Mouse (Mus musculus) large intestine, adult 2 months (tissue): ENCODE results near the gene Chchd5. TPM values are rescaled to one million over a fixed set of nuclear protein-coding genes. Genes with fewer than 3 reads are reported as not detected.

ENCODE experiments used
- DNase-seq: peaks from one replicate; pipeline ENCODE4 v3.0.0-alpha.2; 2012; ENCODE audit warnings: low read depth, low spot score
- WGBS: fragments of 180-500 bp; shearing (Covaris S2); methylation state at CpG from one replicate; pipeline ENCODE4 v1.1.7; 2018; 5-methylcytosine and 5-hydroxymethylcytosine counted together
- polyA plus RNA-seq: library from polyadenylated mRNA; depleted of rRNA; stranded (reverse); fragments of >200 nt; gene quantifications from 2 replicates; pipeline ENCODE4 v1.2.3, GENCODE M21; 2012; rRNA removed

The Chchd5 gene
- polyA plus RNA-seq, result 21.6 and 21.7 TPM in 2 replicates

DNA sequence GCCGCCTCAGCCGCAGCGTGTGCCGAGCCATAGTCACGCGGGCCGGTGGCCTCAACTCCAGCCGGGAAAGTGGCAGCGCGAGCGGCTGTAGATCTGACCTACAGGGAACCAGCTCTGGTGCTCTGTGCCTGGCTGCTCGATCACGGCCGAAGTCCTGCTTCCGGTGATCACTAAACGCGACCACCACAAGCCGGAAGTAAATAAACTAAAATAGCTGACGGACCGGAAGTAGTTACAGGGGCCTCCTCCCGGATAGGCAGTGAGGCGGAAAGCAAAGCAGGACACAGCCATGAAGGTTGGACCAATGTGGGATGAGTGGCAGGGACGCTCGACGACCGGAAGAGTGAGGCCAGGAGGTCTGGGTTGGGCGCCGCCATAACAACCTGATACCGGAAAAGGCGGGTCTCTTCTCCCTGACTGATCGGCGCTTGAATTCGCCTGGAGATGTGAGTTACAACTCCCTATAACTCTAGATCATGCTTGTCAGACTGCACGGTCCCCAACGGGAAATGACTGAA is at the start of gene Chchd5:
Gene Chchd5, plus strand, starts transcription at position 289 of the 518 bp plus-strand sequence.
- WGBS, result under 1% methylated on average over 35 of the region's 35 CpGs
- DNase-seq, result peak; percentile 86

DNA sequence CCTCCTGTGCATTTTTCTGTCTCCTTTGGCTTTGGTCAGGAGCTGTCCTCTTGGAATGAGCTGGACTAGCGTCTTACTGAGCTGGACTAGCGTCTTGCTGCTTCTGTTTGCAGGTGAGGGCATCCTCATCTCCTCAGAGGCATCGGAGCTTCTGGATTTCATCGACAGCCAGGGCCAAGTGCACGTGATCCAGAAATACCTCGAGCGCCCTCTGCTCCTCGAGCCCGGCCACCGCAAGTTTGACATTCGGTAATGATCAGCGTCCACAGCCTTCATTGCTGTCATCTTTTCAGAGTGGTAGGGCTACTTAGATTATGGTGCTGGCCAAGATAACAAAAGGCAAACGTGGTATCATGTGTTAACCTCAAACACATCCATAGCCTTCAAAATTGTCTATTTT is 48.4 kb upstream of the Chchd5 start:
- no peak for DNase-seq
- 70% methylated on average over 13 of the region's 13 CpGs for WGBS

DNA sequence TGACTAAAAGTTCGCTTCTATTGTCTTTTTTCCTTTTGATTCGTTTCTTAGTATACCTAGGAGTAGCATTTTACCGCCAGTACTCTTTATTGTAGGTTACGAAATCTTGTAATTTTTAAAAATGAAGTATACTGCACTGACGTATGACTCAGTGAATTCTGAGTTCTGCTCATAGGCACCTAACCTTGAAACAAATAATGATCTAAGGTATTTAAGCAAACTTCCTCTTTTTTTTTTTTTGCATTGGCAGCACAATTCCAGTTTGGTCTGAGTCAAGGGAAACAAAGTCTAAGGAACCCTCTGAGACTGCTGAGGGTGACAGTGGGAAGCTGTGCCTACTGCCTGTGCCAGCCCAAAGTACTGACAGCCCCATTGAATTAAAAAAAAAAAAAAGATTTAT is 46.0 kb upstream of the Chchd5 start:
- 85% methylated on average over 5 of the region's 5 CpGs for WGBS
- no peak for DNase-seq

DNA sequence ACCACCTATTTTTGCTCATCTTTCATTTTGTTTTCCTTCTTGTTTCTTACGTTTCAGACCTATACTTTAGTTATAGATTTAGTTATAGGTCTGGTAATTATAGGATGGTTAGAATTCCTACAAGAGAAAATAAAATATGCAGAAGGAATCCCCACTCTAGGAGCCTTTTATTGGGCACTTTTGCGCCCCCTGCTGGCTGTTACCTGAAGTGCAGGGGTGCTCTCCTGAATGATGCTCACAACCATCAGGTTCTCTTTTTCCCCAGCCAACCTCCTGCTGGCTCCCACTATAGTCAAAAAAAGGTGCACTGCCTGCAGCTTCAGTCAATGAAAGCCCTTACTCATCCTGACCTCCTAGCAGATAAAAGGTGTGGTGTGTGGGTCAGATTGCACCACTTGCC is 44.5 kb upstream of the Chchd5 start:
- no peak for DNase-seq
- WGBS, result 76% methylated on average over 2 of the region's 2 CpGs

DNA sequence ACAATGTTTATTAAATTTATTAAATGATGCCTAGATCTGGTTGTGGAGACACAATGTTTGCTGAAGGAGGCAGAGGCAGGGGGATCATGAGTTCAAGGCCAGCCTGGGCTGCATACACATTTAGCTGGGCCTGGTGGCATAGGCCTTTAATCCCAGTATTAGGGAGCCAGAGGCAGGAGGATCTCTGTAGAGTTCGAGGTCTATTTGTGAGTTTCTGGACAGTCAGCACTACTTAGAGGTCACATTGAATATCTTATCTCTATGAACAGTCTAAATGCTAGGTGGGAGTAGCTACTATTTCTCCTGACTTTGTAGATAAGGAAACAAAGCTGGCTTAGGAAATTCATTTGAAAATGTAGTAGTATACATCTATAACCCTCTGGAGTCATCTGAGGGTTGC is 42.0 kb upstream of the Chchd5 start:
- 93% methylated on average over 1 of the region's 1 CpGs for WGBS
- DNase-seq, result no peak

DNA sequence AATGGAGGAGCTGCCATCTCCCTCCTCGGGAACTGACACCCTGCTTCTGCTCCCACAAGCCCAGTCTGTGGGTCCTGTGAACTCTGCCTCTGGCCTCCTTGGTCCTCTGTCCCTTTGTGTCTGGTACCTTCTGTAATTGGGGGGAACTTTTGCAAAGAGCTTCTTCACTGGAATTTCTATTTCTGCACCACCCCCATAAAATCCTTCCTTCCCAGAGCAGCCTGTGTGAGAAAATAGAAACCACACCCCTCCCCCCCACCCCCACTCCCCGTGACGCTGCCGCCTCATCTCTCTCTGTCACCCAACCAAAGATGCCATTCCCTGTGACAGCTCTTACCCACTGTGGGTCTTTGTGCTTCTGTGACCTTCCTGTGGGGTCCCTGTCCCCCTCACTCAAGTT is 39.1 kb upstream of the Chchd5 start:
- WGBS, result 82% methylated on average over 4 of the region's 4 CpGs
- no peak for DNase-seq

DNA sequence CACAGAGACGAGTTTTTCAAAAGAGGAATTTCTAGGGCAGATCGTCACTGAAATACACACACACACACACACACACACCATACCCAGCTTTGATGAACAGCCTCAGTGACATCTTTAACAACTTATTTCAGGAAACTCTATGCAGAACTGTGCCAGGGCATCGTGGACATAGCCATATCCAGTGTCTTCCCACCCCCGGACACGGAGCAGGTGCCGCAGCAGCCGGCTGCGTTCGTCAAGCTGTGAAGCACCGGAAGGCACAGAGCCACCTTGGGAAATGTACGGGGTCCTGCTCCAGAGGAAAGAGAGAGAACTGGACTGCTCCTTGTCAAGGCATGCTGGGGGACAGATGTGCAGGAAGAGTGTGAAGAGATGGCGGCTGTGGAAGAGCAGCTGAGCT is 36.7 kb upstream of the Chchd5 start:
- WGBS, result 90% methylated on average over 12 of the region's 12 CpGs
- DNase-seq, result no peak

DNA sequence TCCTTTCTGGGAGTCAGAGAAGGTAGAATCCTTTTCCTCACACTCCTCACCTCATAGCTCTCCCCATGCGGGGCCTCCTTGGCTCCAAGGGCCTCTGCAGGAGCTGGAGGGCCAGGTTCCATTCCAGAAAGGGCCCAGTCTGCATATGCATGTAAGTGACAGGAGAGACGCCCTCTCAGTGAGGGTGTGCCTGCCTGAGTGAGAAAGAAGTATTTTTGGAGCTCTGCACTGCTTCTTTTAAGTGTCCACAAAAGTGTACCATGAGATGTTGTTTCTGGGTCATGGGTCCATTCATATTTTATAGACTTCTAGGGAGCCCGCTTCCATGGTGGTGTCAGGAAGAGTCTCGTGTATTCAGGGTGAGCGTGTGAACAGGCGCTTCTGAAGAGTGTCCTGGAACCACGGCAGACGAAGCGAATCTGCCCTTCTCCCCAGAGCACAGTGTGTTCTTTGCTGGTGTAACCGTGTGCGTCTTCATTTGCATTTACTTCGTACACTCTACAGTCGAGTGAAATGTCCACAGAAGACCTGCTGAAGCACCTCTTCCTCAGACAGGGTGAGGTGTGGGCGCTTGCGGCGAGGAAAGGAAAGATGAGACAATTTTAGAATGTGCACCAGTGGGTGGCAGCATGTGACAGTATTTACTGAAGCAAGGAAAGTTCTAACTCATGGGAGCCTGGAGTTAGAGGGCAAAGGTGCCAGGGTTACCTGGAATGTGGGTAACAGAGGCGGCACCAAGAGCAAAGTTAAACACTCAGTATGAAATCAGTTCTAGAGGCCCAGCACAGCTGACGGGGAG is 35.4 kb upstream of the Chchd5 start:
- no peak for DNase-seq
- WGBS, result 87% methylated on average over 18 of the region's 18 CpGs

DNA sequence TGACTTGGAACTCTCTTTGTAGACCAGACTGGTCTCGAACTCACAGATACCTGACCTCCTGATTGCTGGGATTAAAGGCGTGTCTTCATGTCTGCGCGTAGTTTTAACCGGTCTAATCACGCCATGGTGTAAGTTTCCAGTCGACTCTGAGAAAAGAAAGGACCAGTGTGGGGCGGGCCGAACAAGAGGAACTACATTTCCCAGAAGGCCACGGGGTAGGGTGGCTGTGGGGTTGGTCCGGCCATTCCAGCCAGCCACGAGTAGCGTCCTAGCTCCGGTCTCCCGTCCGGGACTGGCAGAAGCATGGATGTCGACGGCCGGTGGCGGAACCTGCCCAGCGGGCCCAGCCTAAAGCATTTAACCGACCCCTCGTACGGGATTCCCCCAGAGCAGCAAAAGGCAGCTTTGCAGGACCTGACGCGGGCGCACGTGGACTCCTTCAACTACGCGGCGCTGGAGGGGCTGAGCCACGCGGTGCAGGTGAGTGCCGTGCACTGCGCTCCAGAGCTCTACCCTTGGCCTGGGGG is 28.7 kb upstream of the Chchd5 start, which contains the start of gene Polr1b:
Gene Polr1b, plus strand, starts transcription at position 212 of the 527 bp plus-strand sequence.
- under 1% methylated on average over 35 of the region's 35 CpGs for WGBS

DNA sequence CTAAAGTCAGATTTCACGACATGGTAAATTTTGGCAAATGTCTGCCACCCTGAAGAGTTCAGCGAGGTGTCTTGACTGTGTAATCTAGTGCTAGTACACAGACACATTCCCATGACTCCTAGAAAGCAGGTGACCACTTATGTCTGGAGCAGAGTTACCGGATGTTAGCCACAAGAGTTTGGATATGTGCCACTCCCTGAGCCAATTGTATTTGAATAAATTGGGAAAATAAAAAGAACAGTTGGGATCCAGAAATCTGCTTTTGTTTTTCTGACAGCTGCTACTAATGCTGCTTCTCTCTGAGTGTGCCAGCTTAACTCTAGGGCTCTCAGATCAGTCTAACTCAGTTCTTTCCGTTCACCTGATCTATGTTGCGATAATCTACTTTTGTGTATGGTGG is 16.6 kb upstream of the Chchd5 start:
- no peak for DNase-seq
- WGBS, result 90% methylated on average over 5 of the region's 5 CpGs

More for the DNA sequence above, 28.7 kb upstream of the Chchd5 start, which contains the start of gene Polr1b:
- peak; percentile 92 for DNase-seq

DNA sequence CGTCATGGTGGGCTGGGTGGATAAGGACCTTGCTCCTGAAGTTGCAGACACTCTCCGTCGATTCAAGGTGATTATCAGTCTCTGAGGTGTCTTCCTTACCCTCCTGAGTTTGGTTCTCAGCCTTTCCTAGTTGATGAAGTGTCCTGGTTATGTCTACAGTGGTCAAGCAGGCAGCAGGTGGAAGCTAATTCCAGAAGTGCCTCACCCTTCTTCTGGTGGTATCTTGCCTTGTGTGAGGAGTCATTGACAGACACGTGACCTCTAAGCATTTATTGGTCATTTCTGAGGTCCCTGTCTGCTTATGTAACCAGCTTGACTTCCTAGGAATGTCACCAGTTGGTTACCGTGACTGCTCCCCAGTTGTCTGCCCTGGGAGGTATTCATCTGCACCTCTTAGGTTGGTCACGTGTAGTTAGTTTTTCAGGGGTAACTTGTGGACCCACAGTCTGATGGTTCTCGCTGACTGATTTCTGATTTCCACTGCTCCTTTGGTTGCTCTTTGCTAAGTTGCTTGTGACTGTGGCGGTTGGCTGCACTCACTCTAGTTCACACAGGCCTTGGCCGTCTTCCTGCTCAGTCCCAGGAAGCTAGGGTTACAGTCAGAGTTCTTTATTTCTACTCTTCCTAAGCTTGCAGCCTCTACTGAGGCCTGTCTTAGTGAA is 13.7 kb upstream of the Chchd5 start:
- DNase-seq, result no peak

DNA sequence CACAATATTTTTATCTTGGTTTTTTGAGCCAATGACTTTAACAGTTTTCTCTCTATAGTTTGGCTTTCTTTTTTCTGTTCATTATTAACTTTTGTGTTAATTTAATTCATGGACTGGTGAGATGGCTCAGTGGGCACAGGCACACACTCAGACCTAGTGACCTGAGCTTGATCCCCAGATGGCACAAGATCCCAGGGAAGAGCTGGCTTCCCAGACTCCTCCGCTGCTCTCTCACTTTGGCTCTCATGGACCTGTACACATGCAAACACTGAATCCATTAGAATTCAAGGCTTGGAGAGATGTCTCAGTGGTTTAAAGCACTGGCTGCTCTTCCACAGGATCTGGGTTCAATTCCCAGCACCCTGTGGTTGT is 13.1 kb upstream of the Chchd5 start:
- 100% methylated on average over 1 of the region's 1 CpGs for WGBS
- DNase-seq, result no peak

More for the DNA sequence above, 13.7 kb upstream of the Chchd5 start:
- 93% methylated on average over 9 of the region's 9 CpGs for WGBS

DNA sequence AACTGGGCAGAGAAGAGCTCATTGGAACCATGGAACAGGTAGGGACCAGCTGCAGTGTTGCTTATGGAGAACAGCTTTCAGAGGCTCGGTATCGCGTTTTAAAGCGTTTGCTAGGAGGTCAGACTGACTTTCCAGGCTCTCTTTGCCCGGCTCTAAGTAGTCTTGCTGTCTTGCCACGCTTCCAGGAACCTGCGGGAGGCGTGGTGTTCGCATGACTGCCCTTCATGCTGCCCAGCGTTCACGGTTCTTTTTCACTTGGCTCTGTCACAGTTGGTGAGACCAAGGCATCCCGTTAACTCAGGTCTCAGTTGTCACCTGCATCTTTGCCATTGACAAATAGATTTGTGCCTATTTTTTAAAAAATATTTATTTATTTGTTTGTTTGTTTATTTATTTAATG is 11.4 kb upstream of the Chchd5 start:
- no peak for DNase-seq
- 97% methylated on average over 12 of the region's 12 CpGs for WGBS

DNA sequence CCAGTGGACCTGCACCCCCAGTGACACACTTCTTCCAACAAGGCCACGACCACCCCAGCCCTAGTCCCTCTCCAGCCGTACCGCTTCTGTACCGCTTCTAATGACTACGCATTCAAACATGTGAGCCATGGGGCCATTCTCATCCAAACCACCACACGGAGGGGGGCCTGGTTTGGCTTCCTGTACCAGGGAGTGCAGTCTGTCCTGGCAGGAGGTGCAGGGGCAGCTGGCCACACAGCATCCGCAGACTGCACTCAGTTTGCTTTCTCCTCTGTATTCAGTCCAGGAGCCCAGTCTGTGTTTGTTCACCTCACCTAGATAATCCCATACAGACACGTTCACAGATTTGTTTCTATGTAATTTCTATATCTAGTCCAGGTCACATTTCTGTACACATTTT is 7.5 kb upstream of the Chchd5 start:
- WGBS, result 96% methylated on average over 8 of the region's 8 CpGs
- DNase-seq, result no peak

DNA sequence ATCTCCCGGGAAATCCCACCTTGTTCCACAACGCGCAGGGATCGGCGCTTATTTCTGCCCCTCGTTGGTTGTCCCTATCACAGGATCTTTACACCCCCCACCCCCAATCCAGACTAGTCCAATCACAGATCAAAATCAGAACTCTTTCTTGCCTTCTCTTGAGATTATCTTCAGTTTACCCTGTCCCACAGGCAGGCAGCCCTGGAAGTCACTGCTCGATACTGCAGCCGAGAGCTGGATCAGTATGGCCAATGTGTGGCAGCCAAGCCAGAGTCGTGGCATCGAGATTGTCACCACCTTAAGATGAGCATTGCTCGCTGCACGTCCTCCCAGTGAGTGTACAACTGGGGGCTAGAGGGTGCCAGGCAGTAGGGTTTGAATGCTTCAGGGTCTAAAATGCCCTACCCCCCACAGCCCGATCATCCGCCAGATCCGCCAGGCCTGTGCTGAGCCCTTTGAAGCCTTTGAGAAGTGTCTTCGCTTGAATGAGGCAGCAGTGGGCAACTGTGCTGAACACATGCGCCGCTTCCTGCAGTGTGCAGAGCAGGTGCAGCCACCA is 566 bp downstream of the Chchd5 start:
- peak; percentile 10 for DNase-seq
- WGBS, result 33% methylated on average over 18 of the region's 18 CpGs

DNA sequence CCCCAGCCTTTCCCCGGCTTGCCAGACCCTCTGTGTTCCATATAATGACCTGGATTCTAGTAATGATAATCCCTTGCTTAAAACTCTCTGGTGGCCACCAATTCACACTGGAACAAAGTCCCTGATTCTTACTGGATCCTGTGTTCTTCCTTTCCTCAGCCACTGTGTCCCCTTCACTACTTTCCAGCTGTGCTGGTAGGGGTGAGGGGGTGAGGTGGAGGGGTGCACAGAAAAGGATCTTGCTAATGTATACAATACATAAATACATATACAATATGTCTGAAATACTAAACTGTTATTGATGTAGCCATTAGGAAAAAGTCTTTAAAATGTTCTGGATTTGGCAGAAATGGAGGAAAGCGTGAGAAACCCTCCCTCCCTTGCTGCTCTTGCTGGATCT is 1.3 kb downstream of the Chchd5 start:
- no peak for DNase-seq
- 95% methylated on average over 2 of the region's 2 CpGs for WGBS

DNA sequence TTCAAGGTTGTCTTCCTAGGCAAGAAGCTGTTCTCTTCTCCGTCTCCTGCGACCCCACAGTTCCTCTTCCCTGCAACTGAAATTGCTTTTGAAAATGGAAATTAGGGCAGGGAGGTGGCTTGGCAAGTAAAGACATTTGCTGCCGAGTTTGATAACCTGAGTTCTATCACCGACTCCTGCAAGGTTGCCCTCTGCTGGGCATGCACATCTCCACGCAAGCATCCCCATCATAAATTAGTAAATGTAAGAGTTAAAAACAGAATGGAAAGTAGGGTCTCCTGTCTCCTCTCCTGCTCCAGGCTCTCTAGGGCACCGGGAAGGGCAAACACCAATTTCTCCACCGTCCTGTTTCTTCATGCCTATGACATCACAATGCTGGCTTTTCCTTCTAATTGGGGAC is 2.7 kb downstream of the Chchd5 start:
- no peak for DNase-seq
- WGBS, result 97% methylated on average over 7 of the region's 7 CpGs

DNA sequence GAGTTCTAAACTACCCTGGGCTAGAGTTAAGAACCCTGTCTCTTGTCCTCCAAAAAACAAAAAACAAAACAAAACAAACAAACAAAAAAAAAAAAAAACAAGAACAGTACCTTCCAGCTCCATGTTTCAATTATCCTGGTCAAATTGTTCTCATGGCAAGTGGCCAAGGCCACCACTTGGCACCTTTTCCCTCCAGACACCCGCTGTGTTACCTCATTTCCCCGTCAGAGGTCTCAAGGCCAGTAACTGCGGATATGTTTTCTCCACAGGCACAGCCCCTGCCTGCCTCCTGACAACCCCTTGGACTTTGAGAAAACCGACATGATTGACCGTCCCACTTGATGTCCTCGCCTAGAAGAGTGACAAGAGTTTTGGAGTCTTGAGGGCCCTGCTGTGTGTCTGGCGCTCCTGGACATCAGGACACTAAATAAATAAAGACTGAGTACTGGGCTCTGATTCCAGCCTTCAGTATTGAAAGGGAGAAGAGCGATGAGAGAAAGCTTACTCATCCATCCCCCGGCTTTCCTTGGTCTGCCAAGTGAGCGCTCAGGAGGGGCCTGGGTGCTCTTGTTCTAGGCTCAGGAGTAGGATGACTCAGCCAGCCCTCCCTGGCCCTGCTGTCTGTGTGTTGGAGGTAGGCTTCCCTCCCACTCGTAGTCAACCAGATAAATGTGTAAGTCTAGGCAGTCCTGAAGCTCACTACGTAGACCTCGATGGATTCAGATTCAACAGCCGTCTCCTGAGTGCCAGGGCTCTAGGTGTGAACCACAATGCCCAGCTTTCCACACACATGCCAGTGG is 3.7 kb downstream of the Chchd5 start:
- no peak for DNase-seq
- WGBS, result 95% methylated on average over 14 of the region's 14 CpGs

DNA sequence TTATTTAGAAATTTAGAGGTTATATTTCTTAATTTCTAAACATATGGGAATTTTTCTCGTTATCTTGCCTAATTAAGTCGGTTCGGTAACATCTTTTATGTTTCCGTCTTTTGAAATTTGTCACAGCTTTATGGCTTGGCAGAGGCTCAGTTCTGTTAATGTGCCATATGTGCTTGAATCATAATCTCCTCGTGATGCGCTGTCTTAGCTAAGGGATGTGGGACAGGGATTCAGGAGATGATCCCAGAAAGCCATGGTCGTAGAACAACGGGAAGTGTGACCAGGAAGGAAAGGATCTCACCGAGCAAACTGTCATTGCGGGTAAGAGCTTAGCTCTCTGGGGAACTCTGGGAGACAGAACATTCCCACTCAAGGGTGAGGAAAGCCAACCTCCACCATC is 10.4 kb downstream of the Chchd5 start:
- DNase-seq, result no peak

DNA sequence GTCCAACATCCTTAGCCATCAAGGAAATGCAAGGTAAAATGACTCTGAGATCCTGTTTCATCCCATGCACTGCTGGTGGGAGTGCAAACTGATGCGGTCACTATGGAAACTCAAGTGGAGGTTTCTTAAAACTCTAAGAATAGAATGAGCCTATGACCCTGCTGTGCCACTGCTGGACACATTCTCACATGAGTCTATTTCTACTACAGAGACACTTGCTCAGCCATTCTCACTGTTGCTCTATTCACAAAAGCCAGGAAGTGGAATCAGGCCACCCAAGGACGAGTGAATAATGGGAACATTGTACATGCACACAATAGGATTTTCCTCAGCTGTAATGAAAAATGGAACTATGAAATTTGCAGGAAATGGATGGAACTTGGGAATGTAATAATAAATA is 19.3 kb downstream of the Chchd5 start:
- no peak for DNase-seq
- 61% methylated on average over 2 of the region's 2 CpGs for WGBS

More for the DNA sequence above, 10.4 kb downstream of the Chchd5 start:
- 87% methylated on average over 10 of the region's 10 CpGs for WGBS
